Mouse (Mus musculus) erythroid progenitor cell, adult 5-6 weeks (primary cell): Measurements from ENCODE around the gene Gck. TPM values are rescaled to one million over a fixed set of nuclear protein-coding genes. Genes with fewer than 3 reads are reported as not detected.
A peak's percentile ranks its signal among the peaks of the same experiment; 100 is the strongest.
"Not testable (repeated sequence)": the region's sequence is repeated elsewhere in the genome, so short reads cannot be mapped to it uniquely, and the experiment has no call there.

ENCODE experiments used
- ATAC-seq: replicated peaks from 2 replicates; pipeline ENCODE4 v1.8.0; 2016; ENCODE audit warnings: moderate number of reproducible peaks, mild to moderate bottlenecking, moderate TSS enrichment, inconsistent platforms; ENCODE audit not compliant: poor library complexity, low FRiP score, severe bottlenecking
- total RNA-seq, 2 experiments: library from RNA; stranded (forward) in 1 of 2; stranded (reverse) in 1 of 2; fragments of 150-400 nt in 1 of 2; fragments of 186-747, 209-891 nt in 1 of 2; gene quantifications; 2 replicates each; pipeline versions ENCODE4 v1.2.3 to v1.2.4; 2015 to 2017; ENCODE audit warnings: low replicate concordance in 2 of 2

Gck gene
- total RNA-seq, 2 experiments from 2014 or later: not detected

DNA sequence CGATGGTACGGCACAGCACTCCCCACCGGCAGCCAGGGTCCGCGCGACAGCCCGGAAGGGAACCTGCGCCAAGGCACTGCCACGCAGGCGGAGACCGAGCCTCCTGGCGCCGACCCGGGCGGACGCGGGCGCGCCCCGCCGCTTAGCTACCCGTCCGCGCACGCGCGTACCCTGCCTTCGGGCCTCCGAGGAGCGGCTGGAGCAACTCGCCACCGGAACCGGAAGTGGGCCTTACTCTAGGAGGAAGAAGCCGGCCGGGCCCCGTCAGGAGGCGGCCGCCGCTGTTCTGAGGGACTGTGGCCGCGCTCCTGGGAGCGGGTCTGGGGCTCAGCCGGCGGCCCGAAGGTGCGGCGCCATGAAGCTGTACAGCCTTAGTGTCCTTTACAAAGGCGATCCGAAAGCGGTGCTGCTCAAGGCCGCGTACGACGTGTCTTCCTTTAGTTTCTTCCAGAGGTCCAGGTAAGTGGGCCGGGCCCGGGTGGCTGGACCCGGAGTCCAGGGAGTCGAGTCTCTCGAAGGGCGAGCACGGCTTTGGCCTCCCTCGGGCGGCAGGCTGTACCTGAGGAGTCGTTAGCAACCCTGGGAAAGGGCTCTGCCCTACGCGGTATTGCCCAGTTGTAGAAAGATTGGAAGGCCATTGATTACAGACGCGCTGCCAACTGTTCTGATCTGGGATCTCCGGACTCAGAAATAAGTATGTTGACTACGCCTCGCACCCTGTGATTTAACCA is 5.8 kb upstream of the Gck start, which contains the start of gene Ykt6:
TSS of gene Ykt6 (plus strand) at position 148 of the 731 bp plus-strand sequence.
- peak; percentile 92 for ATAC-seq

DNA sequence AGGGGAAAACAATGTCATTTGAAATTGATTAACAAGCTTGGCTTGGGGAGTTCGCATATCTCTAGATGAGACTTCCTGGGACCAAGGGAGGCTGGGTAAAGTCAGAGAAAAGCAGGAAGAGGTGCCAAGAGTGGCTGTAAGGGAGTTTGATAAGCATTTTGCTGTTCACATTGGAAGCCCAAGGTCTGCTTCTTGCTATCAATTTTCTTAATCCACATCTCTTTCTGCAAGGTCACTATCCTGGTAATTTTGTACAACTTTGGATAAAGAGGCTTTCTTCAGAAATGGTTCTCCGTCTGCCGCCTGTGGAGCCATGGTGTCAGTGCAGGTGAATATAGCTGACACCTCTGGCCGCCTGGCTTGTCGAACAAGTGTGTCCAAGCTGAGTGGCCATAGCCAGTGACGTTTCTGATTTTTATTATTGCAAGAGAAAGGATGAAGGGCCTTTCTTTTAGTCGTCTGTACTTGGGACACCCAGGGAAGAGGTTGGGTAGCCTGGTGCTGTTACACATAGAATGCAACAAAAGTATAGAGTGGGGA is 5.2 kb upstream of the Gck start:
- ATAC-seq: peak; percentile 60

DNA sequence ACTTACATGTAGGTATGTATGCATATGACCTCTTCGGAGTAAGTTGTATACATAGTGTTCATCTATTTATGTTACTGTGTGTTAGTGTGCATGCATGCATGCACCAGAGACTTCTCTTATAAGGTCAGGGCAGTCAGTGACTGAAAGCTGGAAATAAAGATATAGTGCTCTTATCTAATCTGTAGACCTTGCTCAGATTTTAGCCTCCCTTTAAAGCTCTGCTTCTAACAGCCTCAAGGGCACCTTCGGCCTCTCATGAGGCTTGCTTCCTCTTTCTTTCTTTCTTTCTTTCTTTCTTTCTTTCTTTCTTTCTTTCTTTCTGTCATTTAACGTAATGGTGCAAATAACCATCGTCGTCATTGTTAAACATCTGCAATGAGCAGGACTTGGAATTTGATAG is 4.6 kb upstream of the Gck start:
- ATAC-seq: no peak

DNA sequence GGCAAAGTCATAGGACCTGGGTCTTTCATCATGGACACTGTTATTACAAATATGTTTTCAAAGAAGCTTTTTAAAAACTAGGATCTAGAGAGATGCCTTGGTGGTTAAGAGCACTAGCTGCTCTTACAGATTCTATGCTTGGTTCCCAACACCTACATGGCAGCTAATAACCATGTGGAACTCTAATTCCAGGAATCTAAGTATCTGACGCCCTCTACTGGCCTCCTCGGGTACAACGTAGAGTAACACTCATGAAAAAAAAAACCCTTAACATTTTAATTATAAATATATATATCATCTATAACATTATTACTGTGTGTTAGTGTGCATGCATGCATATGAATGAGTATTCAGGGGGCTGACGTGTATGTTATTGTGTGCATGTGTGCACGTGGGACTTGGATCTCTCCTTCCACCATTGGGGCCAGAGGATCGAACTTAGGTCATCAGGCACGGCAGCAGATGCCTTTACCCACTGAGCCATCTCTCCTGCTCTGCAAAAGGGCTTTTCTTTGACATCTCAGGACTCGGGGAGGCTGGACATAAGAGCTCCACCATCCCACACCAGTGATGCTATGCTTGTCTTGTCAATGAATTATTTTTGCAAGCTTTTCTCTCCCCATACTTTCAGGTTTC is 3.4 kb upstream of the Gck start:
- ATAC-seq: no peak

DNA sequence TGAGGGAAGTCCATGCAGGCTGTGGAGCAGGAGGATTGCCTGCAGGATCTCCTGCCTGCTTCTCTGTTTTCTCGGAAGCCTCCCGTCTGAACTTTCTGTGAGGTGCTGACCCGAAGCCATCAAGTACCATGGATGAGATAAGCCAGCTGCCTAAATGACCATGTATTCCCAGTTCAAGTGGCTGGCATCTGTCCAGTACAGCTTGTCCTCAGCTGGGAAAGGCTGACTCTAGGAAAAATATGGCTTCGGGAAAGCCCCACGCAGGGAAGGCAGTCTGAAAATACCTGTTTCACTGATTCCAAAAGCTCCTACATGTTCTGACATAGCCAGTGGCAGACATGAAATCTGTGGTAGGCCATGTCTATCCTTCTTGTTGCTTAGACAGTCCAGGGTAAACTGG is 2.6 kb upstream of the Gck start:
- no peak for ATAC-seq

DNA sequence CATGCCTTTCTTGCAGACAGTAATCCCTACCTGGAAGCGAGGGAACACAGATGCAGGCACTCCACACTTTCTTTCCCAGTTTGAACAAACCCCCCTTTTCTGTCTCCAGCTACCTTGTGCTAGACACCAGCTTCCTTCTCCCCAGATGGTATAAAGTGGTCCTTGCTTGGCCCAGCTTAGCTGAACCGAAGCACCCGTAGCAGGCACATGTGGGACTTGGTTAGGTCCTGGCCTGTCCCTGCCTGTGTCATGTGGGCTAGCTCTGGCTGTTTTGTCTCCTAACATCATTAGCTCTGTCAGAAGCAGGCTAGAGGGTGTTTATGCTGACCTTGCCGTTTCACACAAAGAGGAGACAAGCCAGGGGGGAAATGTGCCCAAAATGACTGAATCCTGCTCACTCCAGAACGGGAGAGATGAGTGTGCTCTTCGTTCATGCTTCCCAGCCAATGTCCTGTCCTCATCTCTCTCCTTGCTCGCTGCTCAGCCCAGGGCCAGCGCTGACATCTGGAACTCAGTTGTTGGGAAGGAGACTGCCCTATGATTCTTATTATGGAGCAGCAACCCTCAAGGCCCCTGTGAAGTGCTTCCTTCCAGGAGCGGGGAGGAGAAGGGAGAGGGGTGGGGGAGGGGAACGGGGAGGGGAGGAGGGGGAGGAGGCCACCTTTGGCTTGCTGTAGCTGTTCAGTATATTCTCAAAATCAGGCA is 1.2 kb downstream of the Gck start:
- ATAC-seq: no peak

DNA sequence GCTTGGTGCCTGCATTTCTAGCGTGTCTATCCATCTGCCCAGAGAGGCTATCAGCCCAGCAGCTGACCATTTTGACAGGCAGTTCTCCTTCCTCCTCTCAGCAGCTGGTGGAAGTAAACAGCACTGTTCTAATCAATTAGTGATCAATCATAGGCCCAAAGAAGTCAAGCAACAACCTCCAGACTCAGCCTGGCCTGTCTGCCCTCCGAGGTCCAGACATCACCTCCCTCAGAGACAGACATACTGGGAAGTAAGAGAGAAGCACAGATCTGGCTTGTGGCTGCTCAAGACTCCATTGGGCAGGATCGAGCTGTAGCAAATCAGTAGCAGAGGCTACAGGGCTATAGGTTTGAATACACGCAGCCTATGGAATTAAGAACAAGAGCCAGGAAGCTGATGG is 2.1 kb downstream of the Gck start:
- no peak for ATAC-seq

DNA sequence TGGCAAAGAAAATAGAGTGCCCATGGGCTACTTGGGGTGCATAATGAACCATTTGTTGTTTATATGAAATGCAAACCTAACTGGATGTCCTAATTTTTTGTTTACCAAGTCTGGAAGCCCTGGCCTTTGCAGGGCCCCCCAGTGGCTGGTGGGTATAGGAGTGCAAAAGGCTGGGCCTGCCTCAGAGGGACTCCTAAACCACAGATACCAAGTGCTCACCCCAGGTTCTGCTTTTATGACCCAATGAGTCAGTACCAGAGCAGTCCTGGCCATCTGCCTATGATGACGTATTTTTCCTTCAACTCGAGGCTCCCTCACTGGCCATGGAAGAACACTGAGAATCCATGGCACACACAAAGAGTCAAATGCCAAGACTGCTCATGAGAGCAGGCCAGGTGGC is 4.8 kb downstream of the Gck start:
- ATAC-seq: no peak

DNA sequence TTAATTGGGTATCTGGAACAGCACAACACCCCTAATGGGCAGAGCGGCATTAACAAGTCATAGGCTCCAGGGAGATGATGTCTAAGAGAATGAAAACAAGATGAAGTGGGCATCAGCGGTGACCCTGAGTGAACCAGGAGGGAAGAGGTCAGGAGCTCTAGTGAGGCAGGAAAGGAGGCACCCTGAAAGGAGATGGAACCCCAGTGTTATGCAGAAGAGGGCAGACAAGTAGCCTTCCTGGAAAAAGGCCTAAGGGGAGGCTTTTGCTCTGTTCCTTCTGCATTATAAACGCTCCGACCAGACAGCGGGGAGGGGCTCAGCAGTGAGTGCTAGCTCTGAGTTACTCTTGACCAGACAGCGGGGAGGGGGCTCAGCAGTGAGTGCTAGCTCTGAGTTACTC is 6.9 kb downstream of the Gck start:
- no peak for ATAC-seq

DNA sequence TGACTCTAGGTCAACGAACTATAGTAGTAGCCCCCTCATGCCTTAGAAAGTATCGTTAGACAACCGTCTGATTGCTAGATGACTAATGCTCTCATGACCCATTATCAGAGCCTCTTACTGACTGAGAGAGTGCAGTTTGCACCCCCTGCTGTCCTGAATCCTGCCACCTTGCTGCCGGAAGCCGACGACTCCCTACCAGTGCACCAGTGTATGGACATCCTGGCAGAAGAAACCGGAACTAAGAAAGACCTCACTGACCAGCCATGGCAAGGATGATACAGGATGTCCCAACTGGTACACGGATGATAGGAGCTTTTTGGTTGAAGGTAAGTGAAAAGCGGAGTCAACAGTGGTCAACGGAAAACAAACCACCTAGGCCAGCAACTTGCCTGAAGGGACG is 15.3 kb downstream of the Gck start:
- not testable (repeated sequence) for ATAC-seq

DNA sequence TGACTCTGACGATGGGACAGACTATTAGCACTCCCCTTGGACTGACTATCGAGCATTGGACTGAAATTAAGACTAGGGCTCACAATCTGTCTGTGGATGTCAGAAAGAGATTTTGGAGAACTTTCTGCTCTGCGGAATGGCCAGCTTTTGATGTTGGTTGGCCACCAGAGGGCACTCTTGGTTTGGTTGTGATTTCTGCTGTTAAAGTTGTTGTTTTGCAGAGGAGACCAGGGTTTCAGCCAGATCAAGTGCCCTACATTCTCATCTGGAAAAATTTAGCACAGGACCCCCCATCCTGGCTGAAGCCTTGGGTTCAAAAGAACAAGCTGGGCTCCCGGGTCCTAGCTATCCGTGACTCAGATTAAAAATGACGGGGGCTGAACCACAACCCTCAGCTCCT is 17.9 kb downstream of the Gck start:
- not testable (repeated sequence) for ATAC-seq

DNA sequence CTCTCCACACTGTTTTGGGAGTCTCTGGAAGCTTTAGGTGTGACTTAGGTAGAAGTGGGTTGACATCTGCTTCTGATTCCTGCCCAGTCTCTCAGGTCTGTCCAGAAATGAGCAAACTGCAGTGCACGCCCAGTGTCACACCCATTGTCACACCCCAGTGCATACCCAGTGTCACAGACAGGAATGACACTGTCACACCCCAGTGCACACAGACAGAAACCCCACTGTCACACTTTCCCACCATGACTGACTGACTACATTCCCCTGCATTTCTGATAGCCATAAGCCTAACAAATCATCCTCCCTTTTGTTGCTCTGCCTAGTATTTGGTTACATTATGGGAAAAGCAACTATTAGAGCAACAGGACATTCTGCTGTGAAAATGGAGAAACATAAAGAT is 19.3 kb downstream of the Gck start:
- ATAC-seq: no peak

DNA sequence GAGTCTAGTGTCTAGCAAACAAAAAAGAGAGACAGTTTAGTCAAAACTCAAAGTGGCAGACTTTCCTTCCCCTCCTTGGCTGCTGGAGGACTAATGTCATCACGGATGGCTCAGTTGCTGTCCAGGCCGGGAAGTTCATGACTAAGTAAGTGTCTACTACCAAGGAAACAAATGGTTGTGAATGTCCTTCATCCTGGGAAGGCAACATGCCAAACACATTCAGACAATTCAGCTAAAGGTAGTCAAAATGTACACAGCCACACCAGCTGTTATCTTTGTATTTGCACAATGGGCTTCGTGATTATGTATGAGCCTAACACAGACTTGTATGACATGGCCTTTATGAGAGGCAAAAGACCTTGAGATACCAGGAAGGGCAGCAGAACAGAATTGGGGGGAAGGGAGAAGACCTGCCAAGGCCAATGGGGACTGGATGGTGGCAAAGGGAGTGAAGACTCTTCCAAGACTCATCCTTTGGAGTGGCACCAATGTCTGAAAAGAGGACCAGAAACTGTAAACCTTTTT is 23.1 kb downstream of the Gck start:
- ATAC-seq: no peak

DNA sequence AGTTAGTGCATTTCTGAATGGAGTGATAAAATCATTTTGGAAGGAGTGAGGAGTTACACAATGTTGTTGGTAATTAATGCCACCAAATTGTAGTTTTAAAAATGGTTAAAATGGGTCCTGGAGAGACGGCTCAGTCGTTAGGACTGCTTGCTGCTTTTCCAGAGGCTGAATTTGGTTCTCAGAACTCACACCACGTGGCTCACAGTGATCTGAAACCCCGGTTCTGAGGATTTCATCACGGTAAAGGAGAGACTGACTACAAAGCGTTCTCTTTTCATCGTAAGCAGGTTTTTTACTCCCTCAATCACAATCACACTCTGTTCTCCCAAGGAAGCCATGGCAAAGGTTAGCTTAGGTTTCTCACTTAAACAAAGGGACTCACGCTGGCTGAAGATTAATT is 25.2 kb downstream of the Gck start:
- no peak for ATAC-seq

DNA sequence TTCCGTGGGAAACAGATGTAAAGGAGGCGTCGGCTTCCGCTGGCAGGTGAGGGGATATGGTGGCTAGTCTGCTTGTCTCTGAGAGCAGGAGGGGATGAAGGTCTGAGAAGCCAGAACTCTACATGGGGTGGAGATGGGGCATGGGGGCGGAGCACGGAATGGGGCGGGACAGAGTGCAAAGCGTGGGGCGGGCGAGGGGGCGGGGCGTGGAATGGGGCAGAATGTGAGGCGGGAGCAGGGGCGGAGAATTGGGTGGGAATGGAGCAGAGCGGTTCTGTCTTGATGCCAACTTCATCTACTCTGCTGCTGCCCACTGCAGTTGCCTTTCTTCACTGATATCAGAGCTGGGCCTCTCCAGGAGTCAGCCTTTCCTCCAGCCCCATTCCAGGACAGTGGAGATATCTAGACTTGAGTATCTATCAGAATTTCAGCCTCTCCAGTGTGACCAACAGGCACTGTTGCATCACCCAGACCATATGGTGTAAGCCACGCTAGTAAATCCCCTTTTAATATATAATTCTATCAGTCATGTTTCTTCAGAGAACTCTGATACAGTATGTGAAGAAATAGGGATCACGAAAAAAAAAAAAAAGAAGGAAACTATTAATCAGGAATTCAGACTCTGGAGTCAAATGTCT is 29.4 kb downstream of the Gck start:
- 0 out of 2 replicates have a peak, but pooled peaks have one; percentile 34 for ATAC-seq

DNA sequence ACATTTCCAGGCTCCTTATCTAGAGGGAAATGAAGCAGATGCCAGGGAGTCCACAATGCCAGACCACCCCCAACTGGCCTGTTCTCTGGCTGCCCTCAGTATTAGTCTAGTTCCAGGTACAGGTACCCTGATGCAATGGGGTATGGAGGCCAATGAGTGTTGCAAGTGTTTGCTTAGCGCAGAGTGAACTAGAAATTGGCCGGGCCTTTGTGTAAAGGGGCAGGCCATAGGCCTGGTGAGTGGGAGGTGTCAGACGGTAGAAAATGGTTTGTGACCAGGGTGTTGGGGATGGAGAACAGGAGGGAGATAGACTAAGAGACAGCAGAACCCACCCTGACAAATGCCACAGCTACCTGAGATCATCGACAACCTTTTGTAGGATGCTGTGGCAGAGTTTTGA is 30.3 kb downstream of the Gck start:
- ATAC-seq: no peak

DNA sequence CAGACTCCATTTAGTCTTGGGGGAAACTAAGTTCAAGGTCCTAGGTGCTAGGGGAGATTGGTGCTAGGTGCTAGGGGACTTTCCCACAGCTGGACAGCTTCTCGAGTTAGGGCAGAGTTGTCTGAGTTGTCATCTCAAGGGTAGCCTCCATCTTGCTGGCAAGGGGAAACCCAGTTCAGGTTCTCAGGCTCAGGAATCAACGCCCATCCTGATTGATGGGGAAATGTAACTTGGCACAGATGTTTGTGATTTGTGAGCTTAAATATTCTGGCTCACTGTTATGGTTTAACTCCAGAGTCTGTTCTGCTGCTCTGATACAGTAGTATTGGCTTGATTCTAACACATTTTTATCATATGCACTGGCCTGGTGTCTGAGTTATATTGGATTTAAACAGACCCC is 31.8 kb downstream of the Gck start:
- no peak for ATAC-seq

DNA sequence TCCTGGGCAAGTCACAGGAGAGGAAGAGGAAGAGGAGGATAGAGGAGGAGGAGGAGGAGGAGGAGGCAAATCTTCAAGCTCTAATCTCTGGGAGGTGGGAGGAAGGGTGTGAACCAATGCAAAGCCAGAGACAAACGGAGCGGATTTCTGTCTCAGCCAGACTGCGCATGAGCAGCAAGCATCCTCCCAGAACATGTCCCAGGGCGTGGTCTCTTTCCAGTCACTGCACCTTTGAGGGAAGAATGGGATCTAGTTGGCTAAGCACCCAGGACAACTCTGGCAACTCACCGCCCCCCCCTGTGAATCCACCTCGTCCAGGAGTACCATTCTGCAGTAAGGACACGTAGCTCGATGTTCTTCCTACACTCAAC is 33.7 kb downstream of the Gck start:
- ATAC-seq: no peak

DNA sequence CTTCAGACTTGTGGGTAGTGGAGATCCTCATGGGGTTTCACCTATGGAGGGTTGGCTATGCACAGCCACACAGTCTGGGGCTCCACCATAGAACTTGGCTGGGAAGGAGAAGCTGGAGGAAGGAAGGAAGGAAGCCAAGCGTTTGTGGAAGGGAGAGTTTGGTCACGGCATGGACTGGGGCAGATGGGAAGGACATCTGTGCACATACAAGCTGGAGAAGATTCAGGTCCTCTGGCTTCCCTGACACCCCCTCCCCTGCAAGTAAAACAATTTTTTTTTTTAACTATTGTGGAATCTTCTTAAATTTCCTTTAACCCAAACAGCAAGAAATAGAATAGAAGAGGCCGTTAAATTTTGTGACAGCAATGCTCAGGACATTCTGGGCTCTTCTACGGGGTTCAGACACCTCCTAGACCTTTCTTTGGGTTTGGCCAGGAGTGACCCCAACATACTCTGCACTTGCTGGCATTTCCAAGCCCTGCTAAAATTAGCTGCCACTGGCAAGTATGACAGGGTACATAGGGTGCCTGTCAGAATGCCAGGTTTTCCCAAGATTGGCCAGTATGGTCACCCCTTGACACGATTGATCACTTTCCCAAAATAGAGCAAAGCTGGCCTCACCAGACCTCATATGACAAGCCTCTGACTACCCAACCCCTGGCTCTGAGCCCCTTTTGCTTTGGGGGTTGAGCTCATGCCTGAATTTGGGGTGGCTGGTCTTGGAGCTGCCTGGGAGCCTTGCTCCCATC is 34.3 kb downstream of the Gck start:
- ATAC-seq: no peak
